Mouse (Mus musculus) hindbrain, embryonic 11.5 days (tissue): ENCODE results near the gene Cdk11b. TPM values are rescaled to one million over a fixed set of nuclear protein-coding genes. Genes with fewer than 3 reads are reported as not detected.

ENCODE experiments used
- ATAC-seq: fragments of 200-750 bp; cut with Nextera tagmentation; 2 replicates; pipeline ENCODE4 v1.8.0; 2017; ENCODE audit warnings: mild to moderate bottlenecking, moderate TSS enrichment, moderate library complexity; ENCODE audit not compliant: low FRiP score
- DNase-seq: peaks from one replicate; pipeline ENCODE4 v3.0.0-alpha.2; 2015; ENCODE audit warnings: low spot score
- H3K27ac ChIP-seq: fragments of 300-500 bp; sonication (generic); 2 replicates; pipeline ENCODE4 v1.5.1; 2014; ENCODE audit warnings: mild to moderate bottlenecking, low read depth, low read length
- H3K27me3 ChIP-seq: fragments of 300-500 bp; sonication (generic); 2 replicates; pipeline ENCODE4 v1.6.1; 2014; ENCODE audit warnings: mild to moderate bottlenecking, low read length, moderate library complexity, mixed read lengths; ENCODE audit not compliant: control insufficient read depth, insufficient read depth
- H3K36me3 ChIP-seq: fragments of 300-500 bp; sonication (generic); 2 replicates; pipeline ENCODE4 v1.6.1; 2014; ENCODE audit warnings: mild to moderate bottlenecking, low read length, moderate library complexity, mixed read lengths; ENCODE audit not compliant: control insufficient read depth, insufficient read depth
- H3K4me1 ChIP-seq: fragments of 300-500 bp; sonication (generic); replicated peaks from 2 replicates; pipeline ENCODE4 v1.6.1; 2014; ENCODE audit warnings: low read length, mixed read lengths; ENCODE audit not compliant: control insufficient read depth, insufficient read depth
- H3K4me2 ChIP-seq: fragments of 300-500 bp; sonication (generic); replicated peaks from 2 replicates; pipeline ENCODE4 v1.6.1; 2014; ENCODE audit warnings: mild to moderate bottlenecking, low read depth, low read length
- H3K4me3 ChIP-seq: fragments of 300-500 bp; sonication (generic); 2 replicates; pipeline ENCODE4 v1.5.1; 2014; ENCODE audit warnings: low read depth, low read length
- H3K9ac ChIP-seq: fragments of 300-500 bp; sonication (generic); 2 replicates; pipeline ENCODE4 v1.6.1; 2014; ENCODE audit warnings: low read depth, low read length
- H3K9me3 ChIP-seq: fragments of 300-500 bp; sonication (generic); 2 replicates; pipeline ENCODE4 v1.6.1; 2016; ENCODE audit warnings: low read length; ENCODE audit not compliant: control insufficient read depth
- WGBS: fragments of 180-500 bp; shearing (Covaris S2); extraction: QIAGEN DNeasy Blood & Tissue Kit; methylation state at CpG from one replicate; pipeline ENCODE4 v1.1.7; 2014; 5-methylcytosine and 5-hydroxymethylcytosine counted together
- polyA plus RNA-seq: library from polyadenylated mRNA; unstranded; fragments of >200 nt; fragmentation: Nextera tagmentation; extraction: Ambion mirVana; gene quantifications from 2 replicates; pipeline ENCODE4 v1.2.1, GENCODE M21; 2014

Cdk11b gene
- polyA plus RNA-seq, 1 experiment from 2014 or later: 77.6 TPM

GRCm38 (mm10) chr4:155653451-155654182 lies 29.0 kb downstream of the Cdk11b start:
- ATAC-seq (peak; percentile 30; the same call in 1 of the 2 replicates), DNase-seq (peak; percentile 70)
- H3K27ac ChIP-seq: no peak overlapping the region
- H3K27me3 ChIP-seq: peaks cover 50% of the 10 kb centered on the region
- H3K4me2 ChIP-seq: peak overlapping the region; percentile 66
- no peaks in the 10 kb centered on the region; the same call in 1 of the 2 replicates for H3K36me3 ChIP-seq
- H3K9ac ChIP-seq: peak overlapping the region; percentile 58
- 2% methylated on average over 31 of the region's 31 CpGs for WGBS
- peak overlapping the region; percentile 32 for H3K4me3 ChIP-seq
- H3K9me3 ChIP-seq: no peaks in the 10 kb centered on the region
- peaks cover 14% of the 10 kb centered on the region for H3K4me1 ChIP-seq

GRCm38 (mm10) chr4:155654183-155654455 lies 29.5 kb downstream of the Cdk11b start:
- Histone ChIP-seq H3K27ac (no peak overlapping the region), H3K4me2 (peak overlapping the region; percentile 66), H3K9ac (peak overlapping the region; percentile 45; the same call in 1 of the 2 replicates), H3K9me3 (no peaks in the 10 kb centered on the region), H3K4me1 (peaks cover 14% of the 10 kb centered on the region), H3K4me3 (peak overlapping the region; percentile 29; the same call in 1 of the 2 replicates), H3K36me3 (no peaks in the 10 kb centered on the region), H3K27me3 (peaks cover 50% of the 10 kb centered on the region)
- DNase-seq (no peak), ATAC-seq (peak; percentile 2; the same call in 1 of the 2 replicates)
- 4% methylated on average over 6 of the region's 6 CpGs for WGBS

GRCm38 (mm10) chr4:155654456-155655298 lies 30.0 kb downstream of the Cdk11b start:
- peak overlapping the region; percentile 29 for H3K4me3 ChIP-seq
- peak; percentile 28; the same call in 1 of the 2 replicates for ATAC-seq
- no peak overlapping the region for H3K27ac ChIP-seq
- 2% methylated on average over 52 of the region's 52 CpGs for WGBS
- peaks cover 14% of the 10 kb centered on the region for H3K4me1 ChIP-seq
- peak overlapping the region; percentile 66 for H3K4me2 ChIP-seq
- H3K36me3 ChIP-seq: no peaks in the 10 kb centered on the region
- peaks cover 50% of the 10 kb centered on the region for H3K27me3 ChIP-seq
- peak; percentile 59 for DNase-seq
- no peaks in the 10 kb centered on the region for H3K9me3 ChIP-seq
- peak overlapping the region; percentile 45; the same call in 1 of the 2 replicates for H3K9ac ChIP-seq

GRCm38 (mm10) chr4:155656214-155656751 lies 31.6 kb downstream of the Cdk11b start:
- no peak overlapping the region for H3K4me2 ChIP-seq
- no peak for DNase-seq
- H3K27ac ChIP-seq: no peak overlapping the region
- no peak overlapping the region for H3K4me3 ChIP-seq
- peaks cover 14% of the 10 kb centered on the region for H3K4me1 ChIP-seq
- WGBS: 92% methylated on average over 13 of the region's 13 CpGs
- H3K36me3 ChIP-seq: no peaks in the 10 kb centered on the region
- no peak overlapping the region for H3K9ac ChIP-seq
- no peak for ATAC-seq
- H3K27me3 ChIP-seq: peaks cover 47% of the 10 kb centered on the region
- H3K9me3 ChIP-seq: no peaks in the 10 kb centered on the region

- no peak overlapping the region for H3K4me3 ChIP-seq
- no peaks in the 10 kb centered on the region for H3K9me3 ChIP-seq
- peaks cover 9% of the 10 kb centered on the region for H3K4me1 ChIP-seq
- DNase-seq: no peak
- H3K9ac ChIP-seq: no peak overlapping the region
- no peak for ATAC-seq
- peaks cover 21% of the 10 kb centered on the region for H3K27me3 ChIP-seq
- no peak overlapping the region for H3K27ac ChIP-seq
- WGBS: 94% methylated on average over 10 of the region's 10 CpGs
- no peaks in the 10 kb centered on the region for H3K36me3 ChIP-seq
- H3K4me2 ChIP-seq: no peak overlapping the region
Observed at GRCm38 (mm10) chr4:155658961-155659360, 34.3 kb downstream of the Cdk11b start.

GRCm38 (mm10) chr4:155660641-155661040 lies 36.0 kb downstream of the Cdk11b start:
- H3K4me2 ChIP-seq: no peak overlapping the region
- no peaks in the 10 kb centered on the region for H3K4me1 ChIP-seq
- DNase-seq (no peak), ATAC-seq (no peak)
- 91% methylated on average over 12 of the region's 12 CpGs for WGBS
- peaks cover 5% of the 10 kb centered on the region for H3K27me3 ChIP-seq
- H3K4me3 ChIP-seq: no peak overlapping the region
- H3K27ac ChIP-seq: no peak overlapping the region
- H3K36me3 ChIP-seq: no peaks in the 10 kb centered on the region
- H3K9me3 ChIP-seq: no peaks in the 10 kb centered on the region
- no peak overlapping the region for H3K9ac ChIP-seq

GRCm38 (mm10) chr4:155666903-155667302 lies 42.2 kb downstream of the Cdk11b start:
- H3K27me3 ChIP-seq: no peaks in the 10 kb centered on the region
- no peaks in the 10 kb centered on the region for H3K36me3 ChIP-seq
- H3K4me2 ChIP-seq: no peak overlapping the region
- H3K4me3 ChIP-seq: no peak overlapping the region
- ATAC-seq: no peak
- H3K9me3 ChIP-seq: no peaks in the 10 kb centered on the region
- no peak overlapping the region for H3K27ac ChIP-seq
- H3K4me1 ChIP-seq: no peaks in the 10 kb centered on the region; the same call in 1 of the 2 replicates
- H3K9ac ChIP-seq: no peak overlapping the region
- no peak for DNase-seq

GRCm38 (mm10) chr4:155668689-155669597 lies 44.3 kb downstream of the Cdk11b start, which contains the start of gene Mib2:
Gene Mib2, minus strand, starts transcription at chr4:155669198.
- under 1% methylated on average over 73 of the region's 73 CpGs for WGBS

More at GRCm38 (mm10) chr4:155668689-155669597, 44.3 kb downstream of the Cdk11b start, which contains the start of gene Mib2:
- H3K4me3 ChIP-seq: peak within 1 kb of the TSS; percentile 81
- no peaks in the 10 kb centered on the region for H3K9me3 ChIP-seq
- peak within 1 kb of the TSS; percentile 79 for H3K9ac ChIP-seq
- H3K4me1 ChIP-seq: no peaks in the 10 kb centered on the region; the same call in 1 of the 2 replicates
- ATAC-seq: peak; percentile 99
- H3K27ac ChIP-seq: peak within 1 kb of the TSS; percentile 65
- peak within 1 kb of the TSS; percentile 91 for H3K4me2 ChIP-seq
- H3K36me3 ChIP-seq: no peaks in the 10 kb centered on the region
- H3K27me3 ChIP-seq: no peaks in the 10 kb centered on the region
- peak; percentile 99 for DNase-seq
